Mouse (Mus musculus): ENCODE data around the gene Sox2. TPM values are rescaled to one million over a fixed set of nuclear protein-coding genes. Genes with fewer than 3 reads are reported as not detected.

The Sox2 gene
- polyA plus RNA-seq, 1 experiment = not detected

DNA sequence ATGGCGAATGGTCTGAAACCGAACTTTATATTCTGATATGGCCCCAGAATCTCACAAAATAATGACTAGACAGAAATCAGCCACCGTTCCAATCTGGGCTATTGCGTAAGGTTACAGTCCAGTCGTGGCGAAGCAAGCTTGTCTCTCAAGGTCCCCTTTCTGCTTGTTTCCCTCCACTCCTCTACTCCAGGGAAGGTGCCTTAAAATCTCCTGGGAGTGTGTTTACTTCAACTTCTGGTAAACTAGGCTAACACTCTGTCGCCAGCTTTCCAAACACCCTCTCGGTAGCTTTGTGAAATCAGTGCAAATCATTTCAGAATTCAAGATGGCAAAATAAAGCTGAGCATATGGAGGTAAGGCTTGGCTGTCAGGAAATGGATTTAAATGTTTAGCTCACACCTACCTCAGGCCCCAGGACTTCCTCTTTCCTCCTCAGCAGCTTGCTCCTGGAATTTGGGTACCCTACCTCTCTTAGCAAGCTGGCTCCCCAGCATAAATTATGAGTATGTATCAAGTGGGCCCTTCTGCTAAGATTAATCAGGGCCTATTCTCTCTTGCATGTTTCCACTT lies 8.8 kb downstream of the Sox2 start:
- H3K4me3 ChIP-seq (ENCODE audit: insufficient read depth, low read length) = no peak overlapping the region
- 0 out of 2 replicates have a peak, but pooled peaks cover 4% of the 10 kb centered on the region for H3K4me1 ChIP-seq (ENCODE audit: control insufficient read depth, insufficient read depth, low read length)
- H3K27ac ChIP-seq (ENCODE audit: insufficient read depth, low read depth, low read length) = no peak overlapping the region
- TF ChIP-seq POLR2A (IDR thresholded peaks at IDR 0.05; ENCODE audit: borderline replicate concordance, low read depth, low read length) (no peak), CTCF (IDR thresholded peaks at IDR 0.05; ENCODE audit: low read depth, low read length) (no peak)

DNA sequence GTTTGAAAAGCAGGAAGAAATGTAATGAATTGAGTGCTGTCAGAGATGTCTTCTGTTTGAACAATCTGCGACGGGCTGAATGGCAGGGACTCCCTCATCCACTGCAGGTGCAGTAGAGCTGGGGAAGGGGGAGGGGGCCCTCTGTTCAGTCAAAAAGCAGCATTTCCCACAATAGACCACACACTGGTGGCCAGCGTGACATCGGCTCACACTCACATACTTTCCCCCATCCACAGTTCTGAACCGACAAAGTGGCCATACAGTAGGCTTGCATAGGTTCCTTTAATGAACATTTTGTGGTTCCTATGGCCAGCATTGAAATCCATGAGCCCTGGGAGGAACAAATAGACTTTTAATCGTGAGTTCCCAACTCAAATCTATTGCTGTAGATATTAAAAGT lies 9.7 kb downstream of the Sox2 start:
- no peak overlapping the region for H3K27ac ChIP-seq (ENCODE audit: insufficient read depth, low read depth, low read length)
- no peak overlapping the region for H3K4me3 ChIP-seq (ENCODE audit: insufficient read depth, low read length)
- no peak for TF ChIP-seq POLR2A (IDR thresholded peaks at IDR 0.05; ENCODE audit: borderline replicate concordance, low read depth, low read length)
- no peak for TF ChIP-seq CTCF (IDR thresholded peaks at IDR 0.05; ENCODE audit: low read depth, low read length)

DNA sequence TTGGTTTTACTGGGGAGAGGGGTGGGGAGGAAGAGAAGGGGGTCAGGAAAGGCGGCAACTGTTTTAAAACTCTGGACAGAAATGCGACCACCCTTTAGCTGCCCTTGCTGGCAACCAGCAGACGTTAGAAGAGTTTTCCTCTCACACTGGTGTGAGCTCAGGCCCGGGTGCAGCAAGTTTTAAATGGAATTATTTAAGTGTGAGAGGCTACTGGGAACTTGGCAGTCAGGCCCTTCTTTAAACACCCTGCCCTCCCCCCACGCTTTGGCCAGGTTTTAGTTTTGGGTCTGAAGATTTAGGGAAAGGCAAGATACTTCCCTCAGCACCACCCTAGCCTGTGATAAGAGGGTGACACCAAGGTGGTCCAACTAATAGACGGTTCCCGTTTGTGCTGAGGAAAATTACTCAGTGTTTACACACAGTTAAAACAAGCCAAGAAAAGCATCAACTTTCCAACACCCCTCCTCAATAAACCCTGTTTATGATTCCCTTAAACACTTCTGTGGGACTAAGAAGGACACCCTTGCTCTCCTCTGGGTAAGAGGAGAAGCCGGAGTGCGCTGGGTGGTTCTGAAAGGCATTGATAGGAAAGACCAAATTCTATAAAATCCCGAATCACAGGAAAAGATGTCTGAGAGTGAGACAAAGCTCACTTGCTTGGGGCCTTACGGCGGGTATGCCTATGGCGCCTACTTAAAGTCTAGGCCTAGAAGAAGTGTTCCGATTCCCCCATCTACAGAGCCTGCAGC lies 10.5 kb downstream of the Sox2 start:
- H3K4me3 ChIP-seq (ENCODE audit: insufficient read depth, low read length) = no peak overlapping the region
- 0 out of 2 replicates have a peak, but pooled peaks cover 4% of the 10 kb centered on the region for H3K4me1 ChIP-seq (ENCODE audit: control insufficient read depth, insufficient read depth, low read length)
- TF ChIP-seq CTCF (IDR thresholded peaks at IDR 0.05; ENCODE audit: low read depth, low read length) = no peak
- TF ChIP-seq POLR2A (IDR thresholded peaks at IDR 0.05; ENCODE audit: borderline replicate concordance, low read depth, low read length) = no peak
- H3K27ac ChIP-seq (ENCODE audit: insufficient read depth, low read depth, low read length) = no peak overlapping the region

More for the DNA sequence above, 9.7 kb downstream of the Sox2 start:
- 0 out of 2 replicates have a peak, but pooled peaks cover 4% of the 10 kb centered on the region for H3K4me1 ChIP-seq (ENCODE audit: control insufficient read depth, insufficient read depth, low read length)

DNA sequence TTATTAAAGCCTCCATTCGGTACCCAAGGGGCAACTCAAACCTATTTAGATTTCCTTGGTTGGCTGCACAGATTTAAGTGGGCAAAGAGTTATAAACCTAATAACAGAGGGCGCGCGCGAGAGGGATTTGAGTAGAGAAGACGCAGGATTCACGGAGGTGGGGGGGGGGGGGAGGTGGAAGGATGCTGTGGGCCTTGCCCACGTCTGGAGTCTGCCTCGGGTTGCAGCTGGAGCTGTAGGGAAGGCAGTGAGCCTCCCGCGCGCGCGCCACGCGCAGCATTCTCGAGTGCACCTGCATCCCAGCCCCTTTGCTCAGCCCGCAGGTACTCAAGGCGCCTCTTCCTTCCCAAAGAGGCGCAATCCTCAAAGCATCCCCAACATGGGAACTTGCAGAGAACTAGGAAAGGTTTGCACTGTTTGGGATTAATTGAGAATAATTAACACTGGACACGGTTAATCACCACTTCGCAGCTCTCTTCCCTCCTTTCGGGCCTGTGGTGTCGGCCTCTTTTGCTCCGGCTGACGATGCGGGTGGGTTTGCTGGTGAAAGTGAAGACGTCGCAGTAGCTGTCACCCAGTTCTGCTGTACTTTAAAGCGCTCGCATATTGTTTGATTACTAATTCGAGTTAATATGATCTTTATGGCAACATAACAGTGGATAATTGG lies 11.3 kb downstream of the Sox2 start:
- no peak overlapping the region for H3K4me3 ChIP-seq (ENCODE audit: insufficient read depth, low read length)
- no peak overlapping the region for H3K27ac ChIP-seq (ENCODE audit: insufficient read depth, low read depth, low read length)
- TF ChIP-seq CTCF (IDR thresholded peaks at IDR 0.05; ENCODE audit: low read depth, low read length) (no peak), POLR2A (IDR thresholded peaks at IDR 0.05; ENCODE audit: borderline replicate concordance, low read depth, low read length) (no peak)
- H3K4me1 ChIP-seq (ENCODE audit: control insufficient read depth, insufficient read depth, low read length) = 0 out of 2 replicates have a peak, but pooled peaks cover 4% of the 10 kb centered on the region

DNA sequence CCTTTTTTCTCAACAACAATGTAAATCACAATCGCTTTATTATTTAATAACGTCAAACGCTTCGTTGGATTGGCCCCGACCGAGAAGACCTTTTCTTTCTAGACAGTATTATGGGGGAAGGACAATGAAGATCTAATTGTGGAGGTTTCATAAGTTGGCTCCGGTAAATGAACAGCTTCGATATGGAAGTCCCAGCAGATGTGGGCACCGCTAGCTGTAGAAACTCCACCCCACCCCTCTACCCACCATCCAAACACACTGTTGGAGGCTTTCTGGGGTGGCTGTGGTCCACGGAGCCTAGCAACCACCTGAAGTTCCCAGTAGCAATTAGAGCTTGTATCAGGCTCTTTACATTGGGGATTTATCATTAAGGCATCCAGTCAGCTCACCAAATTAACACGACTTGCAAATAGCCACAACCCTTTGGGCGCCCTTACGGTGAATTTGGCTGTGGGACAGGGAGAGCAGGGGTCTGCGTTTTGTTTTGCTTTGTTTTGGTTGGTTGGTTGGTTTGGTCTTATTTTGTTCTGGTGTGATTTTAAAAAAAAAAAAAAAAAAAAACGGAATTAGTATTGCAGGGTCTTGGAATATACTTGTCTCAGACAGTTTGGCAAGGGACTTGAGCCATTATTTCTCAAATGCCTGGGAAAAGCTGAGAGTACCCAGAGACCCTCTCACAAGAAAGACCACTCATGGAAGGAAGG lies 12.0 kb downstream of the Sox2 start:
- TF ChIP-seq POLR2A (IDR thresholded peaks at IDR 0.05; ENCODE audit: borderline replicate concordance, low read depth, low read length) (no peak), CTCF (IDR thresholded peaks at IDR 0.05; ENCODE audit: low read depth, low read length) (no peak)
- H3K4me1 ChIP-seq (ENCODE audit: control insufficient read depth, insufficient read depth, low read length) = 0 out of 2 replicates have a peak, but pooled peaks cover 4% of the 10 kb centered on the region
- H3K27ac ChIP-seq (ENCODE audit: insufficient read depth, low read depth, low read length) = no peak overlapping the region
- no peak overlapping the region for H3K4me3 ChIP-seq (ENCODE audit: insufficient read depth, low read length)

DNA sequence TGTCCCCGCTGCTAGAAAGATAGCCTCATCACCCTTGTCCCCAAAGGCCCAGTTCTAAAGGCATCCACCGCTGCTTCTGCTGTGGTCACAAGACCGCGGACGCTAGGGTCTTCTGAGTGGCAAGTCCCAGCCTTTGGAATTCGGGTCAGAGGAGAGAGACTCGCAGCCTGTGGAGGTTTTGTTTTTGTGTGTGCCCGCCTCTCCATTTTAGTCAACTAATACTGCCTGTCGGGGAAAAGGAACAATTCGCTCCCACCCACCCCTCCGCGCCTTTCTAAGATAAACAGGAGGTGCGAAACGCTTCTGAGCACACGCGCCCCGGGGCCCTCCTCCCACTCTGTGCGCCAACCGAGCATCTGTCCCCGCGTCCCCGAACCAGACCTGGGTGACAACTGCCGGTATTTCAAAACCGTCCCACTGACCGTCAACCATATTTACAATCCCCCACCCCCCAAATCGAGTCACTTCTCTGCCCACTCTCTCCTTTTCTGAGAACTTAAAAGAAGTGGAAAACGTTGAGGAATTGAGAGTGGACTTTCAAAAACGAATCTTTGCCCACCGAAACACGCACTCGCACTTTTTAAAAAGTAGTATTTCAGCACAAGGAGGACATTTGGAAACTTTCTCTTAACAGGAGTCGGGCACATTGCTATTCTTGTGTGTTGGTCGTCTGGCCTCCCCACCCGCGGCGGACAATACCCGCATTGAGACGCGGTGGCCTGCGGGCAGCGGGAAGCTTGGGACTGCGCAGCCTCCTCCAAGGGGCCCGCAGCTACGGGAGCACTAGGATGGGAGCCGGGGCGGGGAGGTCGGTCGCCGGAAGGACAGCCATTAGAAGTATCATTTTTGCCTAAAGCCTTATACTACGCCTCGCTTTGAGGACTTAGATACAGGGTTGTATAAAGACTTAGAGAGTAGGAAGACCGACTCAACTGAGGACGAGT lies 12.8 kb downstream of the Sox2 start:
- Histone ChIP-seq H3K4me3 (ENCODE audit: insufficient read depth, low read length) (no peak overlapping the region), H3K4me1 (ENCODE audit: control insufficient read depth, insufficient read depth, low read length) (0 out of 2 replicates have a peak, but pooled peaks cover 4% of the 10 kb centered on the region), H3K27ac (ENCODE audit: insufficient read depth, low read depth, low read length) (no peak overlapping the region)
- TF ChIP-seq CTCF (IDR thresholded peaks at IDR 0.05; ENCODE audit: low read depth, low read length) (no peak), POLR2A (IDR thresholded peaks at IDR 0.05; ENCODE audit: borderline replicate concordance, low read depth, low read length) (no peak)

DNA sequence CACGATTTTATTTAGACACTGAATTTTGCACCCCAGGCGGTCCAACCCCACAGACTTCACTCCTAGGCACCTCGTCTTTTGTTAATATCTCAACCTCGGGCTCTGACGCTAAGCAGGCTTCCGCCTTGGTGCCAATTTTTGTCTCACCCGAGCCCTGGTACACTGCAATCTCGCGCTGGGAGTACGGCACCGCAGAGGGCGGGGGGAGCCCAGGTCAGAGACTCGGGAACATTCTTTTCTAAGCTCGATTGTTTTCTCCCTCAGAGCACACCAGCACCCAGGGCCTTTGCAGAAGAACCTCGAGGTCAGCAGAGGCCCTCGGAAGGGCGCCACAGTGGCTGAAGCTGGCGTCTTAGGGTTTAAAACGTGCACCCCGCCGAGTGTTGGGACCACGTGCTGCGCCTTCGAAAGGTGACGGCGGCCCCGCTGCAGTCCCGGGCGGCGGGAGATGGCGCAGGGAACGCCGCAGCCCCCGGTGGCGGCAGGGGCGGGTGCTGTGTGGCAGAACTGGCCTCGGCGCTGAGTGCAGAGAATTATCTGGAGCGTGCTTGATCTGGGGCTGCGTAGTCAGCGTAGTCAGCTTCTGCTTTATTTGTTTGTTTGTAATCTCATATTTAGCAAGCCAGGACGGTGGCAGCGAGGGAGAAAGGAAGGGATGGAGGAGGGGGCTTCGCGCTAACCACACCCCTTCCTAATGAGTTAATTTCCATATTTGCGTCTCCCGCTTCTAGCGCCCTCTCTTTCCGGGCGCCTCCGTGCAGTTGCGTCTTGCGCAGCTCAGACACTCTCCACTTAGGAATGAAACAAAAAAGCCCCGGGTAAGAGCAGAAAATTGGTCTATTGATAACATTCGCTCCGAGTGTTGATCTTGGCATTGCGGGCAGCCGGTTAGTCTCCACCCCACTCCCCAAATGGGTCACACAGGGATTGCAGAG lies 13.8 kb downstream of the Sox2 start:
- Histone ChIP-seq H3K4me1 (ENCODE audit: control insufficient read depth, insufficient read depth, low read length) (0 out of 2 replicates have a peak, but pooled peaks cover 4% of the 10 kb centered on the region), H3K27ac (ENCODE audit: insufficient read depth, low read depth, low read length) (no peak overlapping the region), H3K4me3 (ENCODE audit: insufficient read depth, low read length) (peak overlapping the region; percentile 54)
- TF ChIP-seq CTCF (IDR thresholded peaks at IDR 0.05; ENCODE audit: low read depth, low read length) = no peak
- TF ChIP-seq POLR2A (IDR thresholded peaks at IDR 0.05; ENCODE audit: borderline replicate concordance, low read depth, low read length) = no peak

Data from bone marrow macrophage, adult 2 months (primary cell).